Mouse (Mus musculus) hindbrain, embryonic 12.5 days (tissue): Measurements from ENCODE around the gene Wdr35. TPM values are rescaled to one million over a fixed set of nuclear protein-coding genes. Genes with fewer than 3 reads are reported as not detected.
A peak's percentile ranks its signal among the peaks of the same experiment; 100 is the strongest.

ENCODE experiments used
- ATAC-seq: fragments of 200-750 bp; cut with Nextera tagmentation; 2 replicates; pipeline ENCODE4 v1.8.0; 2017; ENCODE audit warnings: moderate TSS enrichment; ENCODE audit not compliant: low FRiP score
- H3K27ac ChIP-seq: fragments of 300-500 bp; sonication (generic); 2 replicates; pipeline ENCODE4 v1.5.1; 2016; ENCODE audit warnings: mild to moderate bottlenecking
- H3K27me3 ChIP-seq: fragments of 300-500 bp; sonication (generic); 2 replicates; pipeline ENCODE4 v1.6.1; 2016; ENCODE audit warnings: mild to moderate bottlenecking
- H3K36me3 ChIP-seq: fragments of 300-500 bp; sonication (generic); 2 replicates; pipeline ENCODE4 v1.6.1; 2016; ENCODE audit warnings: mild to moderate bottlenecking
- H3K4me1 ChIP-seq: fragments of 300-500 bp; sonication (generic); 2 replicates; pipeline ENCODE4 v1.6.1; 2016
- H3K4me2 ChIP-seq: fragments of 300-500 bp; sonication (generic); replicated peaks from 2 replicates; pipeline ENCODE4 v1.6.1; 2016; ENCODE audit warnings: mild to moderate bottlenecking
- H3K4me3 ChIP-seq: fragments of 300-500 bp; sonication (generic); 2 replicates; pipeline ENCODE4 v1.5.1; 2016; ENCODE audit warnings: mild to moderate bottlenecking
- H3K9ac ChIP-seq: fragments of 300-500 bp; sonication (generic); 2 replicates; pipeline ENCODE4 v1.6.1; 2016; ENCODE audit warnings: mild to moderate bottlenecking, moderate library complexity
- H3K9me3 ChIP-seq: fragments of 300-500 bp; sonication (generic); replicated peaks from 2 replicates; pipeline ENCODE4 v1.6.1; 2016; ENCODE audit warnings: mild to moderate bottlenecking
- WGBS: fragments of 180-500 bp; shearing (Covaris S2); methylation state at CpG from one replicate; pipeline ENCODE4 v1.1.7; 2016; 5-methylcytosine and 5-hydroxymethylcytosine counted together
- polyA plus RNA-seq: library from polyadenylated mRNA; unstranded; fragments of >200 nt; fragmentation: Nextera tagmentation; extraction: Ambion mirVana; gene quantifications from 2 replicates; pipeline ENCODE4 v1.2.1, GENCODE M21; 2016

Wdr35 gene
- polyA plus RNA-seq, 1 experiment from 2014 or later: 26.4 TPM

DNA sequence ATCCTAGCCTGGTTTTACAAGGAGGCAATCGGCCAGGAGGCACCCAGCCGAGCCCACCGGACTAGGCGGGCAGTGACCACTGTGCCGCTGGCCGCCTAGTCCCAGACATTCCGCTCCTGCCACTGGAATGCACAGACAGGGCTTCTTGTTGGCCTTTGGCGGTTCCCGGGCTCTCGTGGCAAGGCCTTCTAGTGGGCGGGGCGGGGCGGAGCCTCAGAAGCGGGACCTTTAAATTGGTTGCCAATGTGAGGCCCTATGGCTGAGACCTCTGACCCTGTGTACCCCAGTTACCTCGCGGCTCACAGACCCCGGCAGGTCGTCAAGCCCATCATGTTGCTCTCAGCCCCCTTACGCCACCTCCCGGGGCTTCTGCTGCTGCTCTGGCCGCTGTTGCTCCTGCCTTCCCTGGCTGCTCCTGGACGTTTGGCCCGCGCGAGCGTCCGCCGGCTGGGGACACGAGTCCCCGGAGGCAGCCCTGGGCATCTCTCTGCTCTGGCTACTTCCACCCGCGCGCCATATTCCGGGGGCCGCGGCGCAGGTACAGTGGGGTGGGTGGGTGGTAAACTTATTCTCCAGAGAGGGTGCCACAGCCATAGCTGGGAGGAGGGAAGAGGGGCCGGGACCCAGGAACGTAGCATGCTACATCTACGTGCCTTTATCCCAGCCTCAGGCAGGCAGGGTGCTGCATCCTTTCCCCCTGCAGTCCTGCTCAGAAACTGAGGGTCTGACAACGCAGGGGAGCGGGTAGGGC, 25.8 kb upstream of the Wdr35 start, which contains the start of gene Matn3:
Gene Matn3 (plus strand): TSS at position 216 of the 751 bp plus-strand sequence.
- peak; percentile 69 for ATAC-seq
- Histone ChIP-seq H3K4me2 (peak within 1 kb of the TSS; percentile 98), H3K4me1 (peaks cover 10% of the 10 kb centered on the region), H3K36me3 (no peaks in the 10 kb centered on the region), H3K27ac (no peak within 1 kb of the TSS), H3K9ac (peak within 1 kb of the TSS; percentile 59), H3K4me3 (peak within 1 kb of the TSS; percentile 45), H3K27me3 (peaks cover 10% of the 10 kb centered on the region; the same call in 1 of the 2 replicates), H3K9me3 (no peaks in the 10 kb centered on the region)
- WGBS: under 1% methylated on average over 42 of the region's 42 CpGs

DNA sequence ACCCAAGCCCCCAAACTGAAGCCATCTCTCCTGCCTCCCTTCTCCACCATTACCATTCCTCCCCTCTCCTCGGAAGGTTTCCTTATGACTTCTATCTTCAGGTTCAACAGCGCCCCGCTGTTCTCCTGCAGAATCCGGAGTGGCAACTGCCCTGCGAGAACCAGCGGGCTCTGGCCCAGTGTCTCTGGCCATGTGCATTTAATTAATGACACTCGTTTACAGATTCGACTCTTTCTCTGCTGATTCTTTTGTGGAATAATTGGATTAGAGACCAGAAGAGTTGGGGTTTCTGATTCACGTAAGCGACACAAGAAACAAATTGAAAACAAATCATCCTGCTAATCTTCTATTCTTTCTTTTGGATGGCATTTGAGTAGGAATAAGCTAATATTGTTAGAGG, 20.6 kb upstream of the Wdr35 start:
- H3K9me3 ChIP-seq: no peaks in the 10 kb centered on the region
- H3K9ac ChIP-seq: no peak overlapping the region
- no peak overlapping the region for H3K4me3 ChIP-seq
- no peak overlapping the region for H3K4me2 ChIP-seq
- WGBS: 72% methylated on average over 10 of the region's 10 CpGs
- H3K27ac ChIP-seq: no peak overlapping the region
- H3K4me1 ChIP-seq: peaks cover 3% of the 10 kb centered on the region
- no peak for ATAC-seq
- peaks cover 7% of the 10 kb centered on the region; the same call in 1 of the 2 replicates for H3K27me3 ChIP-seq
- H3K36me3 ChIP-seq: no peaks in the 10 kb centered on the region

DNA sequence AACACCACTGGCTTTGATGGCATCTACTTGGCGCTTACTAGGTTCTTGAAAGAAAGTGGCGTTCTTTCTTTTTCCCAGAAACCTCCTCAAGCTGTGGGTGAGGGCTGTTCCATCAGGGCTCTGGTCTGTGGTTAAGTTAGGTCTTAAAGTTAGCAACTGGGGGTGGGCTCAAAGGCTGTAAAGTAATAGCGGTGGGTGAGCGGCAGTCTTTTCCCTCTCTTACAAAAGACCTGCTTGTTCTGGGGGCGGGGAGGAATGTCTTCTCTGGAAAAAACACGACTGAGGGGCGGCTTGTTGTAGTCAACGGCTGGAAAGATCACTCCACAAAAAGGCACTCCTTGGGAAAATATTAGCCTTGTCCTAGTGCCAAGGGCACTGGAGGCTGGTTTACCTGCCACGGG, 19.5 kb upstream of the Wdr35 start:
- Histone ChIP-seq H3K27ac (0 out of 2 replicates have a peak overlapping the region, but pooled peaks have one; percentile 23), H3K27me3 (no peaks in the 10 kb centered on the region; the same call in 1 of the 2 replicates), H3K36me3 (no peaks in the 10 kb centered on the region), H3K4me3 (no peak overlapping the region), H3K9ac (no peak overlapping the region), H3K4me2 (no peak overlapping the region), H3K9me3 (no peaks in the 10 kb centered on the region), H3K4me1 (no peaks in the 10 kb centered on the region)
- no peak for ATAC-seq
- 45% methylated on average over 9 of the region's 9 CpGs for WGBS

DNA sequence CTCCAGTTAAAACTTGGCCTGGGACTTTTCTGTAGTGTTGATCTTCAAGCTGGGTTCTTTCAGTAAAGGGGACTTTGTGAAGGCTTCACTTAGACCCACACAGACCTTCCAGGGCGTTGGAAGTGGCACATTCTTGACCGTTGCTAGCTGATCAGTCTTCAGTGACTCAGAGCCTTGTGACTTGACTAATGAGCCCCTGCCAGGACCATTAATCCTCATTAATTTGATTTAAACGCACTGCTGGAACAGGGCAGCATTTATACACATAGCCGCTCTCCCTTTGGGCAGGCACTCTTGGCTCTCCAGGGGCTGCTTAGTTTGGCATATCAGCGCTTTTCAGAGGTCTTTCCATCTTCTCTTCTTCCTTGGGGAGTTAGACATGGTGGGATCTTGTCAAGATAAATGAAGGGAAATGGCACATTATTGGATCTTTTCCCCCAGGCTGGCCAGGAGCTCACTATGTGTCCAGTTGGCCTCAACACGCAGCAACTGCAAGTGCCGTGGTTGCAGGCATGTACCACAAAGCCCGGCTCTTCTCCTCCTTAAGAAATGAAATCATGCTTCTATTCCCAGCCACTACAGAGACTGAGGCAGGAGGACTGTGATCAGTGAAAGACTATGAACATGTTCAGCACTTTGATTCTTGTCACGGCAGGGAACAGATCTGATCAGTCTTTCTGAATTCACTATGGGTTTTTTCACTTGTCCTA, 11.9 kb upstream of the Wdr35 start:
- Histone ChIP-seq H3K9me3 (no peaks in the 10 kb centered on the region), H3K4me3 (no peak overlapping the region), H3K36me3 (no peaks in the 10 kb centered on the region), H3K27me3 (no peaks in the 10 kb centered on the region), H3K4me1 (0 out of 2 replicates have a peak, but pooled peaks cover 3% of the 10 kb centered on the region), H3K27ac (no peak overlapping the region), H3K9ac (no peak overlapping the region), H3K4me2 (no peak overlapping the region)
- 53% methylated on average over 9 of the region's 9 CpGs for WGBS
- ATAC-seq: 0 out of 2 replicates have a peak, but pooled peaks have one; percentile 48

DNA sequence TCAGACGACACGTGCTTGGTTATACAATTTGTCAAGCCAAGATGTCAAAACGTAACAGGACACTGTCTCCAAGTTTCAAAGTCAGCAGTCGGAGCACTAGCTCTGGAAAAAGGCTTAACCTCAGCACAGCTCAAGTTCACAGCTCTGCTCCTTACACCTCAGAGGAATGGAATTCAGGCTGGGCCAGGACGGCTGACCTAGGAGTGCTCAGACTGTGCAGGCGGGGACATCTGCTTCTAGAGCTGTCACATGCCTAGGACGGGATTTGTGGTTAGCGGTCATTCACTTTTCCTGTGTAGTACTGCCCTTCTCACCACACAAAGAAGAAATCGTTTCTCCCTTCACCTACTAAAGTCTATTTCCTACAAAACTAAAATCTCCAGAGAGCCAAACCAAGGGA, 3.9 kb upstream of the Wdr35 start:
- Histone ChIP-seq H3K9ac (no peak overlapping the region), H3K36me3 (no peaks in the 10 kb centered on the region), H3K27me3 (no peaks in the 10 kb centered on the region), H3K4me3 (no peak overlapping the region), H3K9me3 (no peaks in the 10 kb centered on the region), H3K4me1 (peaks cover 11% of the 10 kb centered on the region), H3K27ac (no peak overlapping the region), H3K4me2 (no peak overlapping the region)
- 47% methylated on average over 9 of the region's 9 CpGs for WGBS
- ATAC-seq: no peak

DNA sequence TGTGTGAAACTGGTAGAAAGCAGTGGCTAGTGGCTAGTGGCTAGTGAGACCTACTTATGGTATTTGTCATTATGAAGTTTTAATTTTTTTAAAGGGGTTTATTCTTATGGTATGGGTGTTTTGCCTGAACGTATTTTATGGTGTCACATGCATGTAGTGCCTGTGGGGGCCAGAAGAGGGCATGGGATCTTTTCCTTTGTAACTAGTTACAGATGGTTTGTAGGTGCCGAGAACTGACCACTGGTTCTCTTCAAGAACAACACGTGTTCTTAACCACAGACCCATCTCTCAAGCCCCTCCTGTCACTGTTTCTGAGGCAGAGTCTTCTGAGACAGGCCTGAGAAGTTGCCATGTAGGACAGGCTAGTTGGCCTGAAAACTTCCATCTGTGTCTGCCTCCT, 1.4 kb downstream of the Wdr35 start:
- WGBS: 90% methylated on average over 3 of the region's 3 CpGs
- H3K4me1 ChIP-seq: peaks cover 15% of the 10 kb centered on the region
- ATAC-seq: no peak
- H3K27me3 ChIP-seq: no peaks in the 10 kb centered on the region
- H3K36me3 ChIP-seq: peaks cover 8% of the 10 kb centered on the region
- H3K27ac ChIP-seq: no peak overlapping the region
- H3K4me3 ChIP-seq: no peak overlapping the region
- peak overlapping the region; percentile 89; the same call in 1 of the 2 replicates for H3K4me2 ChIP-seq
- no peak overlapping the region for H3K9ac ChIP-seq
- no peaks in the 10 kb centered on the region for H3K9me3 ChIP-seq

DNA sequence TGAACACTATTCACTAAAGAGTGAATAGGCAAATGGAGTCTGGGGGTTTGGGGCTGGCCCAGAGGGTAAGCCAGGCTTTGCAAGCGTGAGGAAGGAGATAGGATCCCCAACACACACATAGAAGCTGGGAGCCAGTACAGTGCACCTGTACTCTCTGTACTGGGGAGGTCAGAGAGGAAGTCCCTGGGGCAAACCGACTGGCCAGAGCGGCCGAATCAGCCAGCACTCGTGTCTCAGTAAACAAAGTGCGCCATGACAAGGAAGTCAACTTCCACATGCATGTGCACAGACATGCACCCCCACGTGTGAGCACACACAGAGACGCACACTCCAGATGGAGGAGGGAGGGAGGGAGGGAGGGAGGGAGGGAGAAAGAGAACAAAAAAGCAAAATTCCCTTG, 19.5 kb downstream of the Wdr35 start:
- 72% methylated on average over 8 of the region's 8 CpGs for WGBS
- Histone ChIP-seq H3K4me2 (no peak overlapping the region), H3K36me3 (peaks cover 8% of the 10 kb centered on the region), H3K4me1 (no peaks in the 10 kb centered on the region), H3K9me3 (no peaks in the 10 kb centered on the region), H3K27me3 (no peaks in the 10 kb centered on the region), H3K27ac (no peak overlapping the region), H3K4me3 (no peak overlapping the region), H3K9ac (no peak overlapping the region)
- ATAC-seq: no peak

DNA sequence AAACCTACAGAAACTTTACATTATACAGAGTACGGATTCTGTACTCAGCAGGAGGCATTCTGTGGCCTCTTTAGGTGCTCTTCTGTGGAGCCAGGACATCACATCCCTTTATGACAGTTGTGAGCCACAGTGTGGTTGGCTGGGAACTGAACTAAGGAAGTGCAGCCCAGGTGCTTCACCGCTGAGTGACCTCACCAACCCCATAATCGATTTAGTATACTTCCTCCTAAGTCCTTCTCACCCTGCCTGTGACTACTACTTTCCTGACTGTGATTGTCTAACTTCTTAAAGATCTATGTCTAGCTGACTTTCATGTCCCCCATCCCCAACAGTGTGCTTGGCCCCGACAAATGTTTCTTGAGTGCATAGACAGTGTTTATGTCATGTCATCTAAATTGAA, 24.6 kb downstream of the Wdr35 start:
- Histone ChIP-seq H3K27me3 (no peaks in the 10 kb centered on the region), H3K9ac (no peak overlapping the region), H3K36me3 (peaks cover 10% of the 10 kb centered on the region), H3K4me3 (no peak overlapping the region), H3K9me3 (no peaks in the 10 kb centered on the region), H3K4me2 (no peak overlapping the region), H3K27ac (no peak overlapping the region), H3K4me1 (no peaks in the 10 kb centered on the region)
- no peak for ATAC-seq
- 95% methylated on average over 4 of the region's 4 CpGs for WGBS

DNA sequence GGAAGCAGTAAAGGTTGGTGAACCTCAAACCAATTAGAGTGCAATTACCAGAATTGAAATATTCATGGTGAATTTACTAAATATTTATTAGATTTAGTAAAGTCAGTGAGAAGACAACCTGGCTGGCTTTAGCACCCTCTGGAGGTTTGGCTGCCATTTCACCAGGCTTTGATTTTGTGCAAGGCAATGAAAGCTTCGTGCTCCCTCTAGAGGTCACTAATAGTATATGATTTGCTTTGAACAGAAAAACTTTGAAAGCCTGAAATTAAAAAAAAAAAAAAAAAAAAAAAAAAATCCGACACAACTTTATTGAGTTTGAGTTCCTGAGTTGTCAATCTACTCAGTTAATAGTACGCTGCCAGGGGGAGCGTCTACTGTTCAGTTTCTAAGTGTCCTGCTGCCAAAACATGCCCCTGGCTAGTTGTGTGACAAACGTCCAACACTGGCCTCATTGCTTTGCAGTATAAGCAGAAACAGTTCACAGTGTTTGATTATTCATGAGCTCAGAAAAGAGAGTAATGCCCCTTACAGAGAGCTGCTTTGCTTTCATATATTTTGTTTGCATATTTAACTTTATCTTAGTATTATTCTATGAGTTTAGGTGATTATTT, 28.5 kb downstream of the Wdr35 start:
- WGBS: 14% methylated on average over 5 of the region's 5 CpGs
- H3K27ac ChIP-seq: no peak overlapping the region
- H3K36me3 ChIP-seq: peaks cover 11% of the 10 kb centered on the region; the same call in 1 of the 2 replicates
- H3K4me3 ChIP-seq: no peak overlapping the region
- H3K27me3 ChIP-seq: no peaks in the 10 kb centered on the region
- no peak overlapping the region for H3K9ac ChIP-seq
- H3K4me2 ChIP-seq: no peak overlapping the region
- ATAC-seq: 0 out of 2 replicates have a peak, but pooled peaks have one; percentile 40
- H3K4me1 ChIP-seq: no peaks in the 10 kb centered on the region
- H3K9me3 ChIP-seq: no peaks in the 10 kb centered on the region

DNA sequence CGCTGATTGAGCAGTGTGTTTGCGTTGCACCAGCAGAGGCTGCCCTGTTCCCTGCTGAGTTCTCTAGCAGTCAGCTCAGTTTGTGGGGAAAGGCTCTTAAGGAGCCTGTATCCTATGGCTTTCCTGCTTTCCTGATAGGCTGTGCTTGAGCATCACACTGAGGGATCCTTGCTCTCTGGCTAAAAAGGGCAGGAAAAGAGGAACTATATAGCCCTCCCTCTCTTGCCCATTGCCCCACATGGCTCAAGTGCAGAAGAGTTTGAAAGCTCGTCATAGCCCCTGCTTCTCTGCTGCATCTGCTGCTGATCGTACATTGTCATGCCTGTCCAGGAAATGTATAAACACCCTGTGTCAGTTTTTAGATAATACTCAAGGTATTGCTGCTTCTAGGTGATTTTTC, 33.5 kb downstream of the Wdr35 start:
- Histone ChIP-seq H3K27ac (no peak overlapping the region), H3K9ac (no peak overlapping the region), H3K4me3 (no peak overlapping the region), H3K36me3 (0 out of 2 replicates have a peak, but pooled peaks cover 5% of the 10 kb centered on the region), H3K4me2 (no peak overlapping the region), H3K4me1 (no peaks in the 10 kb centered on the region), H3K27me3 (no peaks in the 10 kb centered on the region), H3K9me3 (no peaks in the 10 kb centered on the region)
- 58% methylated on average over 4 of the region's 4 CpGs for WGBS
- no peak for ATAC-seq

DNA sequence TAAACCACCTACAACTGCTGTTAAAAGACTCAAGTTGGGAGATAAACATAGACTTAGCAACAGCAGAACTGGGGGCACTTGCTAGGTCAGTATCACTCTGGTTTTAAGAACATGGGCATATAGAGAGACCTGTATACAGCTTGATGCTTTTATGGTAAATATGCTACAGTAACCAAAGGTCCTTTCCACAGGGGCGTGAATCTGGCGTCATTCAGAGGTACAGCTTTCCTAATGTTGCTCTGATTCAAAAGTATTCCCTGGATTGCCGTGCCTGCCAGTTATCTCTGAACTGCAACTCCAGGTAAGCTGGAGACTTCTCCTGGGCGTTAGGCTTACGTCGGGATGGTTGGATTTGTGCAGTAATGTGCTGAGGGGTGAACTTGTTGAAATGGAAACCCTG, 34.1 kb downstream of the Wdr35 start:
- no peak overlapping the region for H3K9ac ChIP-seq
- no peak overlapping the region for H3K4me3 ChIP-seq
- no peak for ATAC-seq
- no peak overlapping the region for H3K27ac ChIP-seq
- no peaks in the 10 kb centered on the region for H3K27me3 ChIP-seq
- no peaks in the 10 kb centered on the region for H3K9me3 ChIP-seq
- WGBS: 94% methylated on average over 6 of the region's 6 CpGs
- no peak overlapping the region for H3K4me2 ChIP-seq
- no peaks in the 10 kb centered on the region for H3K4me1 ChIP-seq
- peaks cover 11% of the 10 kb centered on the region for H3K36me3 ChIP-seq

DNA sequence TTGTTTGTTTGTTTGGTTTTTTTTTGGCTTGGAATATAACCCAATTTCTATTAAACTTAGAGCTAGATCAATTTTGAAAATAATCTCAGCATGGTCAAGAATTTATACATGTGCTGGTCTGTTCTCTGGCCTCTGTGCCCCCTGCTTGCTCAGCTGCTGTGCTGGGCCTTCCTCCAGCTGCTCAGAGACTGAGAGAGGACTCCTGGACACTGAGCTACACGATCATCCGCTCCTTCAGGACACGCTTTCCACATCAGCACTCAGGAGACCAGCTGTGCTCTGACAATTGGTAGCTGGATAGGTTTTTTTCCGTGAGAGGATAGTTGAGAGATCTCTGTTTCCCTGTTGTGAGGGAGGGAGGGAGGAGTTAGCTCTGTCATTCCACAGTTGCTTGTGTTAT, 36.6 kb downstream of the Wdr35 start:
- no peaks in the 10 kb centered on the region for H3K9me3 ChIP-seq
- no peak overlapping the region for H3K4me2 ChIP-seq
- H3K9ac ChIP-seq: no peak overlapping the region
- WGBS: 65% methylated on average over 4 of the region's 4 CpGs
- H3K4me3 ChIP-seq: no peak overlapping the region
- no peaks in the 10 kb centered on the region for H3K27me3 ChIP-seq
- no peaks in the 10 kb centered on the region for H3K4me1 ChIP-seq
- no peak for ATAC-seq
- peaks cover 13% of the 10 kb centered on the region for H3K36me3 ChIP-seq
- no peak overlapping the region for H3K27ac ChIP-seq
